Mouse (Mus musculus) cerebellum, adult 2 months (tissue): Measurements from ENCODE around the gene H2-Eb2. TPM values are rescaled to one million over a fixed set of nuclear protein-coding genes. Genes with fewer than 3 reads are reported as not detected.

ENCODE experiments used
- DNase-seq, 2 experiments: peaks; one replicate each; pipeline ENCODE4 v3.0.0; 2021
- H3K27ac ChIP-seq: fragments of 200-500 bp; 2 replicates; pipeline ENCODE4 v1.5.1; 2012; ENCODE audit warnings: low read length, control low read depth, inconsistent platforms; ENCODE audit not compliant: insufficient read depth
- H3K27me3 ChIP-seq: fragments of 200-500 bp; 2 replicates; pipeline ENCODE4 v1.6.1; 2012; ENCODE audit warnings: inconsistent platforms, mild to moderate bottlenecking, low read length, moderate library complexity; ENCODE audit not compliant: control insufficient read depth, insufficient read depth
- H3K4me1 ChIP-seq: fragments of 200-500 bp; 2 replicates; pipeline ENCODE4 v1.6.1; 2011; ENCODE audit warnings: low read length; ENCODE audit not compliant: control insufficient read depth, insufficient read depth
- H3K4me3 ChIP-seq: fragments of 200-500 bp; replicated peaks from 2 replicates; pipeline ENCODE3; 2011; ENCODE audit warnings: mild to moderate bottlenecking, low read depth, low read length, control low read depth; ENCODE audit not compliant: insufficient read depth
- CTCF ChIP-seq: fragments of 200-500 bp; IDR thresholded peaks from 2 replicates; pipeline ENCODE4 v1.5.1; 2011; ENCODE audit warnings: low read depth, mild to moderate bottlenecking, control low read depth, low read length, moderate library complexity, borderline replicate concordance; ENCODE audit not compliant: insufficient read depth
- POLR2A ChIP-seq: fragments of 200-500 bp; IDR thresholded peaks from 2 replicates; pipeline ENCODE4 v1.6.1; 2011; ENCODE audit warnings: low read length, control low read depth, borderline replicate concordance; ENCODE audit not compliant: insufficient read depth
- WGBS: fragments of 180-500 bp; shearing (Covaris S2); methylation state at CpG from one replicate; pipeline ENCODE4 v1.1.7; 2018; 5-methylcytosine and 5-hydroxymethylcytosine counted together
- polyA plus RNA-seq: library from polyadenylated mRNA; depleted of rRNA; stranded (reverse); fragments of >200 nt; gene quantifications from 2 replicates; pipeline ENCODE4 v1.2.3, GENCODE M21; 2012

The H2-Eb2 gene
- polyA plus RNA-seq, 1 experiment: 0.08 TPM

DNA sequence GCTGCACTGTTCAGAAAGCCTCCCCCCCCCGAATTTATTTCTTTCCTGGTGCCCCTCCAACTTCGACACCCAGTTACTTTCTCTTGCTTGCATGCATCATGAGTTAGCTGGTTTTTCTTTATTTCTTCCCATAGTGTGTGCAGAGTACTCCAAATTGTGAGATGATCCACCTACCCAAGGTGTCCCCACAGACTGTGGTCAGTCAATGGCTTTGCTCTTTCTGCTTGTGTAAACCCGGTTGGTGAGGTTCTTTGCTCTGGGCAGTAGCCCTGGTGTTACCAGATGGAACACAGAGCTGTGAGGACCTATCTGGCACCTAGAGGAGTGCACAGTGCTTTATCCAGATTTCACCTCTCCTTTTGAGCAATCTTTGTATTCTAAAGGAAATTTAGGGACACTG, 37.3 kb upstream of the H2-Eb2 start:
- no peaks in the 10 kb centered on the region for H3K27me3 ChIP-seq
- H3K4me3 ChIP-seq: no peak overlapping the region
- no peak overlapping the region for H3K27ac ChIP-seq
- 56% methylated on average over 3 of the region's 3 CpGs for WGBS
- DNase-seq: no peak
- no peak for TF ChIP-seq CTCF
- TF ChIP-seq POLR2A: no peak
- no peaks in the 10 kb centered on the region for H3K4me1 ChIP-seq

DNA sequence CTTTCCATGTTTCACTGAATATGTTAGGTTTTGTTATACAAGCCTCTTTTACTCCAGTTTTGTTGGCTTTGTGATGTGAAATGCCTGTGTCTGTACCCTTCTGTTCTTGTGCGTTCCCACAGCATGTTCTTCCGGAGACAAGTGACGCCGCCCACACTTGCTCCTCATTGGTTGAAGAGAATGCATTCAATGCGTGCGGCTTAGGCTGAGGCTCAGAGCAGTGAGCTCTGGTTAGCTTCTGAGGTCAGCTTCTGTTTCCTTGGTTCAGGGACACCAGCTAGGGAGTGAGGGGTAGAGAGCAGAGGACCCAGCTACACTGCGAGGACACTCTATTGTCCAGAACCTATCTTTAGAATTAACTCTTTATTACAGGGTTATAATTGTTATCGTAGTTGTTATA, 33.9 kb upstream of the H2-Eb2 start:
- Histone ChIP-seq H3K4me3 (no peak overlapping the region), H3K27me3 (no peaks in the 10 kb centered on the region), H3K4me1 (no peaks in the 10 kb centered on the region), H3K27ac (no peak overlapping the region)
- DNase-seq: peak; percentile 25 to 47
- WGBS: 12% methylated on average over 8 of the region's 8 CpGs
- TF ChIP-seq CTCF: no peak
- TF ChIP-seq POLR2A: no peak

DNA sequence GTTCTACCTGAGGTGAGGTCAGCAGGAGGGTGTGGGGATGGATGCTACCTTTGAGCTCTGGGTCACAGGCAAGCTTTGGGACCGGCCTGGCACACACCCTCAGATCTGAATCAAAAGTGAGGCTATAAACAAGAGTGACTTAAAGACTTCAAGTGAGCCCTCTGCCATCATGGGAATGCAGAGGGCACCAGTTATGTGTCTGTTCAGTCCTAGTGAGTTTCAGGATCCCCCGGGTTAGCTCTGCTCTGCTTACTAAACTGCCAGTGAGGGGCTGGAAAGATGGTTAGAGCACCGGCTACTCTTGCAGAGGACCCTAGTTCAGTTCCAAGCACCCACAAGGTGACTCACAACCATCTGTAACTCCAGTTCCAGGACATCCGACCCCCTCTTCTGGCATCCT, 32.9 kb upstream of the H2-Eb2 start:
- Histone ChIP-seq H3K27ac (no peak overlapping the region), H3K4me1 (no peaks in the 10 kb centered on the region), H3K4me3 (no peak overlapping the region), H3K27me3 (no peaks in the 10 kb centered on the region)
- TF ChIP-seq POLR2A (no peak), CTCF (no peak)
- WGBS: 91% methylated on average over 4 of the region's 4 CpGs
- DNase-seq: no peak

DNA sequence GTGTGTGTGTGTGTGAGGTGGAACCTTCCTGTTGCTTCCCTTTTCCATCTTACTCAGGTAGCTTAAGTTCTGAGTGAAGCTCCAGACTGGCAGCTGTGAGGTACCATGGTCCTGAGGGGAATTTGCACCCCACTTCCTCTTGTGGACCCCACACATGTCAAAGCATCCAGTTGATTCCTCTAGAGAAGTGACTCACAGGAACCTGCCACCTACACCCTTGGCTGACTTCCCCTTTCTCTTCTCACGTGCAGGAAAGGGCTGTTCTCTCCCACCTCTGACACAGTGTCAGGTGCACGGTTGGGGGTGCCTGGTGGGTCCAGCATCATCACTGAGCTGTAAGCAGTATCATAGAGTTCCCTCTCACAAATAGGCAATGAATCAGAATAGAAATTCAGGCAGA, 31.9 kb upstream of the H2-Eb2 start:
- H3K27ac ChIP-seq: no peak overlapping the region
- no peaks in the 10 kb centered on the region for H3K27me3 ChIP-seq
- H3K4me1 ChIP-seq: no peaks in the 10 kb centered on the region
- WGBS: 43% methylated on average over 2 of the region's 2 CpGs
- TF ChIP-seq POLR2A: no peak
- TF ChIP-seq CTCF: no peak
- DNase-seq: no peak
- no peak overlapping the region for H3K4me3 ChIP-seq

DNA sequence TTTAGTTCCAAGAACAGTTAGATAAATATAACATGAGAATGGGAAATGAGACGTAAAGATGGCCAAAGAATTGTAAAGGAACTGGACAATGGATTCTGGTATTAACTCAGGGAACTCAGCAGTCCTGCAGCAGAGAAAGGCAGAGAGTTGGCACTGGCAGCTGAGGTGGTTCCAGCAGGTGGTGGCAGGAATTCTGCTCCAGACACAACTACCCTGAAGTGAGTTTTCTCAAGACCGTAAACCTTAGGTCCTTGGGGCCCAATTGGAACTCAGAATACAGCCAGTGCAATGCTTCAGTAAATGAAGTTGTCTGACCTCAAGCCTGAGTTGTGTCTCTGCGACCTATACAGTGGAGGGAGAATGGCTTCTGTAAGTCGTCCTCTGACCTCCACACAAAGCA, 31.2 kb upstream of the H2-Eb2 start:
- Histone ChIP-seq H3K27me3 (no peaks in the 10 kb centered on the region), H3K4me3 (no peak overlapping the region), H3K27ac (no peak overlapping the region), H3K4me1 (no peaks in the 10 kb centered on the region)
- 73% methylated on average over 4 of the region's 4 CpGs for WGBS
- TF ChIP-seq CTCF (no peak), POLR2A (no peak)
- DNase-seq: no peak

DNA sequence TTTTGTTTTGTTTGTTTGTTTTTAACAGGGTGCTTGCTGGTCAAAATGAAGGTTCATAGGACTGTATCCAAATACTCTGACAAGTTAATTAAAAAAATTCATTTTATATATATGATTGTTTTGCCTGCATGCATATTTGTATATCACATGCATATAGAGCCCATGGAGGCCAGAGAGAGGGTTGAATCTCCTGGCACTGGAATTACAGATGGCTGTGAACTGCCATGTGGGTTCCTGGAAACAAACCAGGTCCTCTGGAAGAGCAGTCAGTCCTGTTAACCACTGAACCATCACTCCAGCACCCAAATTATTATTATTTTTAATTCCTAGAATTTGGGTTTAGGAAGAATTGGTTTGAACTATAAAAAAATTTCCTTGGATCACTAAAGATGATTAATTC, 30.2 kb upstream of the H2-Eb2 start:
- DNase-seq: no peak
- no peak for TF ChIP-seq CTCF
- TF ChIP-seq POLR2A: no peak
- H3K4me1 ChIP-seq: no peaks in the 10 kb centered on the region
- no peak overlapping the region for H3K4me3 ChIP-seq
- H3K27ac ChIP-seq: no peak overlapping the region
- no peaks in the 10 kb centered on the region for H3K27me3 ChIP-seq

DNA sequence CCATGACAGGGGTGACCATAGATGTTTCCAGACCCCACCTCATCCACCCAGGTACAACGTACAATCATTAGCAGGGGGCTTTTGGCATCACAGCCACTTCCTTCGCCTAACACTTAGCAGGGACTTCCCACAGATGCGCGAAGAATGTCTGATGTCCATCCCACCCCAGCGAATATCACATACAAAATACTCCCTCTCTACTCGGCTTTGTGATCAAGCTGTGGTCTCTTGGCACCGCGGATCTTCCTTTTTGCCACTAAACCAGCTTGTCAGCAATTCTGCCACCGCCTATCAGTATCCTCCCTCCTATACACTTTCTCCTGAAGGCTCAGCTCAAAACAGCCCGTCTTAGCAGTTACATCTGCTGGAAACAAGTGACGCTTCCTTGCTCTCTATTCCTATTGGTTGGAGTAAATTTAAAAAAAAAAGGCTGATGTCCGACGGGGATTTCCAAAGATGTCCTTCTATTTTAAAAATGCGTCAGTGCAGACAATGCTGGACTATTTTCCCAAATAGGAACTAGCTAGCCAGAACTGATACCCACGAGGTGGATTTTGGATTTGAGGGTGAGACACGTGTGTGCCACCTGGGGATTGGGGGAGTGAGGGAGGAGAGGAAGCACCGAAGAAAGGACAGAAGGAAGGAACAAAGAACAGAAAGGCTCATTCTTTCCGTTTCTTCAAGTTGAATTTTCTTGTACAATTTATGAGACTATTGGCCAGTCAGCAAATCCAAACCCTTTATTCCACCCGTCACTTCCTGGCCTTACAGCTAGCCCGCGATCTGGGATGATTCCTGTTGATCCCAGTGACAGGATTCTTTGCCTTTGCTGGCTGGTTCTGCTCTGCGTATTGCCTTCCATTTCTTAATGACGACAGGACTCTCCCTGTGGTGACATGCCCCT, 29.3 kb upstream of the H2-Eb2 start:
- Histone ChIP-seq H3K27me3 (no peaks in the 10 kb centered on the region), H3K4me1 (no peaks in the 10 kb centered on the region), H3K4me3 (no peak overlapping the region), H3K27ac (no peak overlapping the region)
- DNase-seq: peak in 1 of 2 experiments; percentile 32
- TF ChIP-seq POLR2A (no peak), CTCF (no peak)
- 21% methylated on average over 23 of the region's 23 CpGs for WGBS

DNA sequence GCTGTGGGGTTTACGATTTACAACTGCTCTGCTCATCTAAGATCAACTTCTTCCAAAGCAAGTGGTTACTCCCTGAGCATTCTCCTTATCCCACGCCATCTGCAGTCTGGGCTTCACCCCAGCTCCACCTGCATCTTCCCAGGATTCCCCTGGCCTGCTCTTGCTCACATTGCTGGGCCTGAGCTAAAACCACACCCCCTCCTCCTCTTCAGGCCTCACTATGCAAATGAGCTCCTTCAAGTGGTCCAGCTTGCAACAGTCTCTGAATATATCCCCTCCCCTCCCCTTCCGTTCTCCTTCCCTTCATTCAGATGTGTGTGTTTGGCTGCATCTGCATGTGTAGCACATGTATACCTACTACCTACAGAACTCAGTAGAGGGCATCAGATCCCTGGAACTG, 26.1 kb upstream of the H2-Eb2 start:
- WGBS: 62% methylated on average over 3 of the region's 3 CpGs
- no peaks in the 10 kb centered on the region for H3K27me3 ChIP-seq

More for the DNA sequence above, 26.1 kb upstream of the H2-Eb2 start:
- Histone ChIP-seq H3K4me3 (no peak overlapping the region), H3K27ac (no peak overlapping the region), H3K4me1 (no peaks in the 10 kb centered on the region)
- DNase-seq: no peak
- TF ChIP-seq POLR2A (no peak), CTCF (no peak)
